Mouse (Mus musculus) limb, embryonic 14.5 days (tissue): Measurements from ENCODE around the gene Cx3cr1. TPM values are rescaled to one million over a fixed set of nuclear protein-coding genes. Genes with fewer than 3 reads are reported as not detected.

ENCODE experiments used
- ATAC-seq: fragments of 200-750 bp; cut with Nextera tagmentation; 2 replicates; pipeline ENCODE4 v1.8.0; 2017; ENCODE audit warnings: low read depth, moderate number of reproducible peaks, moderate TSS enrichment; ENCODE audit not compliant: low FRiP score
- DNase-seq: peaks from one replicate; pipeline ENCODE4 v3.0.0-alpha.2; 2015; ENCODE audit warnings: low spot score
- H3K27ac ChIP-seq: fragments of 300-500 bp; sonication (generic); replicated peaks from 2 replicates; pipeline ENCODE4 v1.5.1; 2014; ENCODE audit warnings: low read depth, mild to moderate bottlenecking, low read length, moderate library complexity, mixed read lengths
- H3K27me3 ChIP-seq: fragments of 300-500 bp; sonication (generic); 2 replicates; pipeline ENCODE4 v1.6.1; 2014; ENCODE audit warnings: low read length, mixed read lengths; ENCODE audit not compliant: control insufficient read depth, insufficient read depth
- H3K36me3 ChIP-seq: fragments of 300-500 bp; sonication (generic); 2 replicates; pipeline ENCODE4 v1.6.1; 2014; ENCODE audit warnings: mild to moderate bottlenecking, low read length, moderate library complexity, mixed read lengths; ENCODE audit not compliant: control insufficient read depth, insufficient read depth
- H3K4me1 ChIP-seq: fragments of 300-500 bp; sonication (generic); 2 replicates; pipeline ENCODE4 v1.6.1; 2014; ENCODE audit warnings: antibody characterized with exemption, low read length, mixed read lengths; ENCODE audit not compliant: control insufficient read depth, insufficient read depth
- H3K4me2 ChIP-seq: fragments of 300-500 bp; sonication (generic); replicated peaks from 2 replicates; pipeline ENCODE4 v1.6.1; 2014; ENCODE audit warnings: low read depth, mild to moderate bottlenecking, low read length, moderate library complexity; ENCODE audit not compliant: severe bottlenecking
- H3K4me3 ChIP-seq: fragments of 300-500 bp; sonication (generic); replicated peaks from 2 replicates; pipeline ENCODE4 v1.5.1; 2014; ENCODE audit warnings: low read length
- H3K9ac ChIP-seq: fragments of 300-500 bp; sonication (generic); 2 replicates; pipeline ENCODE4 v1.6.1; 2014; ENCODE audit warnings: mild to moderate bottlenecking, low read depth, low read length, moderate library complexity; ENCODE audit not compliant: severe bottlenecking
- H3K9me3 ChIP-seq: fragments of 300-500 bp; sonication (generic); 2 replicates; pipeline ENCODE4 v1.6.1; 2016; ENCODE audit warnings: low read length; ENCODE audit not compliant: control insufficient read depth
- POLR2A ChIP-seq: fragments of 200-500 bp; IDR thresholded peaks from 2 replicates; pipeline ENCODE4 v1.8.0; 2012; ENCODE audit warnings: inconsistent platforms, mild to moderate bottlenecking, moderate library complexity, borderline replicate concordance; ENCODE audit not compliant: insufficient read depth, insufficient read length; ENCODE audit errors: extremely low read depth
- WGBS: fragments of 180-500 bp; shearing (Covaris S2); extraction: QIAGEN DNeasy Blood & Tissue Kit; methylation state at CpG from one replicate; pipeline ENCODE4 v1.1.7; 2014; 5-methylcytosine and 5-hydroxymethylcytosine counted together
- polyA plus RNA-seq, 2 experiments: library from polyadenylated mRNA; depleted of rRNA in 1 of 2; stranded (reverse) in 1 of 2; unstranded in 1 of 2; fragments of >200 nt; fragmentation: Nextera tagmentation in 1 of 2; extraction: Ambion mirVana in 1 of 2; gene quantifications; 2 replicates each; pipeline versions ENCODE4 v1.2.1 to v1.2.3; 2012 to 2014

The Cx3cr1 gene
- polyA plus RNA-seq, 2 experiments, result 10.1 to 11.0 TPM

GRCm38 (mm10) chr9:119962216-119962615 is 107.5 kb downstream of the Cx3cr1 start:
- Histone ChIP-seq H3K27me3 (no peaks in the 10 kb centered on the region), H3K4me2 (no peak overlapping the region), H3K4me1 (0 out of 2 replicates have a peak, but pooled peaks cover 7% of the 10 kb centered on the region), H3K36me3 (no peaks in the 10 kb centered on the region), H3K9me3 (no peaks in the 10 kb centered on the region), H3K27ac (no peak overlapping the region), H3K4me3 (no peak overlapping the region), H3K9ac (no peak overlapping the region)
- ATAC-seq (no peak), DNase-seq (no peak)
- 73% methylated on average over 4 of the region's 4 CpGs for WGBS
- no peak for TF ChIP-seq POLR2A

GRCm38 (mm10) chr9:119958835-119959234 is 110.8 kb downstream of the Cx3cr1 start:
- 0 out of 2 replicates have a peak, but pooled peaks cover 7% of the 10 kb centered on the region for H3K4me1 ChIP-seq
- DNase-seq (no peak), ATAC-seq (no peak)
- WGBS, result 82% methylated on average over 9 of the region's 9 CpGs
- no peak overlapping the region for H3K4me2 ChIP-seq
- H3K4me3 ChIP-seq, result no peak overlapping the region
- no peak for TF ChIP-seq POLR2A
- no peak overlapping the region for H3K27ac ChIP-seq
- H3K36me3 ChIP-seq, result no peaks in the 10 kb centered on the region
- no peaks in the 10 kb centered on the region for H3K27me3 ChIP-seq
- no peaks in the 10 kb centered on the region for H3K9me3 ChIP-seq
- no peak overlapping the region for H3K9ac ChIP-seq

- H3K36me3 ChIP-seq, result no peaks in the 10 kb centered on the region
- no peaks in the 10 kb centered on the region; the same call in 1 of the 2 replicates for H3K4me1 ChIP-seq
- no peak overlapping the region for H3K27ac ChIP-seq
- no peak overlapping the region for H3K4me3 ChIP-seq
- DNase-seq (no peak), ATAC-seq (no peak)
- no peaks in the 10 kb centered on the region for H3K27me3 ChIP-seq
- 86% methylated on average over 9 of the region's 9 CpGs for WGBS
- H3K9me3 ChIP-seq, result no peaks in the 10 kb centered on the region
- H3K4me2 ChIP-seq, result no peak overlapping the region
- TF ChIP-seq POLR2A, result no peak
- no peak overlapping the region for H3K9ac ChIP-seq
Observed at GRCm38 (mm10) chr9:119951388-119951787, 118.3 kb downstream of the Cx3cr1 start.

- no peak overlapping the region for H3K9ac ChIP-seq
Observed at GRCm38 (mm10) chr9:119950434-119950833, 119.2 kb downstream of the Cx3cr1 start.

GRCm38 (mm10) chr9:119948804-119949203 is 120.9 kb downstream of the Cx3cr1 start:
- Histone ChIP-seq H3K4me1 (no peaks in the 10 kb centered on the region; the same call in 1 of the 2 replicates), H3K4me2 (no peak overlapping the region), H3K36me3 (no peaks in the 10 kb centered on the region), H3K27me3 (no peaks in the 10 kb centered on the region), H3K4me3 (no peak overlapping the region), H3K27ac (no peak overlapping the region), H3K9me3 (no peaks in the 10 kb centered on the region), H3K9ac (no peak overlapping the region)
- no peak for DNase-seq
- WGBS, result 70% methylated on average over 3 of the region's 3 CpGs
- ATAC-seq, result no peak
- TF ChIP-seq POLR2A, result no peak

More at GRCm38 (mm10) chr9:119950434-119950833, 119.2 kb downstream of the Cx3cr1 start:
- no peak for TF ChIP-seq POLR2A
- ATAC-seq (no peak), DNase-seq (no peak)
- no peak overlapping the region for H3K4me2 ChIP-seq
- H3K9me3 ChIP-seq, result no peaks in the 10 kb centered on the region
- 41% methylated on average over 6 of the region's 6 CpGs for WGBS
- no peaks in the 10 kb centered on the region for H3K27me3 ChIP-seq
- no peak overlapping the region for H3K27ac ChIP-seq
- no peaks in the 10 kb centered on the region; the same call in 1 of the 2 replicates for H3K4me1 ChIP-seq
- H3K36me3 ChIP-seq, result no peaks in the 10 kb centered on the region
- no peak overlapping the region for H3K4me3 ChIP-seq
